1 mouse cellular context compared by ENCODE assay signal in genomic region chr10:128803771-128804270, GRCm38 (mm10).
TF ChIP-seq lines count a peak whose summit lies in the region.

Dnajc14 (plus strand) TSS chr10:128804062.

TF ChIP-seq in CH12.LX, 34 proteins besides CTCF, POLR2A, EP300 and RAD21 (continued from another document):
- TF ChIP-seq JUND (conservative IDR thresholded peaks at IDR 0.05; ENCODE audit: low read depth, low read length) (no peak), CHD2 (IDR thresholded peaks at IDR 0.05; ENCODE audit: low read length) (no peak), UBTF (IDR thresholded peaks at IDR 0.05; ENCODE audit: low read depth, low read length) (no peak), ZKSCAN1 (IDR thresholded peaks at IDR 0.05; ENCODE audit: borderline replicate concordance, low read depth, low read length) (no peak)
